Mouse (Mus musculus): ENCODE measurements around the gene Kctd17. TPM values are rescaled to one million over a fixed set of nuclear protein-coding genes. Genes with fewer than 3 reads are reported as not detected.
A peak's percentile ranks its signal among the peaks of the same experiment; 100 is the strongest.

The Kctd17 gene
- polyA plus RNA-seq, 1 experiment from 2014 or later: 18.6 TPM

DNA sequence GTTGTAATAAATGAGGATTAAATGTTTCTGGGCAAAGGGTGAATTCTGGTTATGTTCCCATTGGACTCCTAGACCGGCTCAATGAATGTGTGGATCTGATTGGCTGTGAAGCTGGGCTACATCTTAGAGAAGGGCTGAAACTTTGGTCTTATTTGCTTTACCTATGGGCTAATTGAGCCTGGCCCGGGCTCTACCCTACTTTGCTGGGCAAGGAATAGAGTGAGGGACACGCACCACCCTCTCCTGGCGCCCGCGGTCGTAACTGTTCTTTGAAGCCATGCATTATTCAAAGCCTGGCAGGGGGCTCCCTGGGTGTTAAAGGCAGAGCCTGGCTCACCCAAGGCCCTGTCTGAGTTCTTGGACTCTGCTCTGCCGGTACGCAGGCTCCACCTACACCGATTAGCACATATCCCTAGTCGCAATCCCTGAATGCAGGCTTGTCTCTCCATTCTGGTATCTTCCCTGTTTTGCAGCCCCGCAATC lies 18.8 kb upstream of the Kctd17 start:
- peak overlapping the region; percentile 45 for H3K4me2 ChIP-seq (replicated peaks; ENCODE audit: low read depth)
- H3K4me3 ChIP-seq (ENCODE audit: low read depth, low read length): no peak overlapping the region
- H3K9ac ChIP-seq (ENCODE audit: low read depth, low read length): no peak overlapping the region
- no peak for TF ChIP-seq CTCF (IDR thresholded peaks at IDR 0.05; ENCODE audit: low read depth)
- ATAC-seq: peak; percentile 50
- H3K9me3 ChIP-seq (ENCODE audit: control insufficient read depth): no peaks in the 10 kb centered on the region
- H3K4me1 ChIP-seq (replicated peaks; ENCODE audit: control insufficient read depth, insufficient read depth, low read length): peaks cover 4% of the 10 kb centered on the region; the same call in 1 of the 2 replicates
- no peak overlapping the region for H3K27ac ChIP-seq (ENCODE audit: low read depth, low read length)
- 21% methylated on average over 12 of the region's 12 CpGs for WGBS
- peaks cover 12% of the 10 kb centered on the region for H3K27me3 ChIP-seq (replicated peaks; ENCODE audit: control insufficient read depth, insufficient read depth, low read length)
- peaks cover 5% of the 10 kb centered on the region; the same call in 1 of the 2 replicates for H3K36me3 ChIP-seq (ENCODE audit: control insufficient read depth, insufficient read depth)

DNA sequence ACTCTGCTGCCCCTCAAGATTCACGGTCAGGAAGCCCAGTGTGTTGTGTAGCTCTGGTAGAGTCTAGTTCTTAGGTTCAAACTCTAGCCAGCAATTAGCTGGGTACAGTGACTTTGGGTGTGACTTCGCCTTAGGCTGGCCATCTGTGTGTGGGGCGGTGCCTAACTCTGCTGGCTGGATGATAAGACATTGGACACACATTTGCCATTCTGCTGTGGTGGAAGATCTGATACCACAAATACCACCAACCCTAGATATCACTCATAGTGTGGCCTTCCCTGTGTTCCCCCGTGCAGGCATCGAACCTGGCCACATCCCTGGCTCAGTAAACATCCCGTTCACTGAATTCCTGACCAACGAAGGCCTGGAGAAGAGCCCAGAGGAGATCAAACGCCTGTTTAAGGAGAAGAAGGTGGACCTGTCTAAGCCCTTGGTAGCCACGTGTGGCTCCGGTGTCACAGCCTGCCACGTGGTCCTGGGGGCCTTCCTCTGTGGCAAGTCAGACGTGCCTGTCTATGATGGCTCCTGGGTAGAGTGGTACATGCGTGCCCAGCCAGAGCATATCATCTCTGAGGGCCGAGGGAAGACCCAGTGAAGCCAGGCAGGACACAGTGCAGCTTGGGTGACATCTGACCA lies 15.2 kb upstream of the Kctd17 start:
- no peak overlapping the region for H3K27ac ChIP-seq (ENCODE audit: low read depth, low read length)
- no peaks in the 10 kb centered on the region for H3K9me3 ChIP-seq (ENCODE audit: control insufficient read depth)
- TF ChIP-seq CTCF (IDR thresholded peaks at IDR 0.05; ENCODE audit: low read depth): no peak
- WGBS: 86% methylated on average over 14 of the region's 14 CpGs
- no peak overlapping the region for H3K4me2 ChIP-seq (replicated peaks; ENCODE audit: low read depth)
- H3K4me1 ChIP-seq (replicated peaks; ENCODE audit: control insufficient read depth, insufficient read depth, low read length): 0 out of 2 replicates have a peak, but pooled peaks cover 4% of the 10 kb centered on the region
- H3K36me3 ChIP-seq (ENCODE audit: control insufficient read depth, insufficient read depth): peaks cover 5% of the 10 kb centered on the region; the same call in 1 of the 2 replicates
- H3K4me3 ChIP-seq (ENCODE audit: low read depth, low read length): no peak overlapping the region
- no peak overlapping the region for H3K9ac ChIP-seq (ENCODE audit: low read depth, low read length)
- H3K27me3 ChIP-seq (replicated peaks; ENCODE audit: control insufficient read depth, insufficient read depth, low read length): peaks cover 19% of the 10 kb centered on the region
- no peak for ATAC-seq

DNA sequence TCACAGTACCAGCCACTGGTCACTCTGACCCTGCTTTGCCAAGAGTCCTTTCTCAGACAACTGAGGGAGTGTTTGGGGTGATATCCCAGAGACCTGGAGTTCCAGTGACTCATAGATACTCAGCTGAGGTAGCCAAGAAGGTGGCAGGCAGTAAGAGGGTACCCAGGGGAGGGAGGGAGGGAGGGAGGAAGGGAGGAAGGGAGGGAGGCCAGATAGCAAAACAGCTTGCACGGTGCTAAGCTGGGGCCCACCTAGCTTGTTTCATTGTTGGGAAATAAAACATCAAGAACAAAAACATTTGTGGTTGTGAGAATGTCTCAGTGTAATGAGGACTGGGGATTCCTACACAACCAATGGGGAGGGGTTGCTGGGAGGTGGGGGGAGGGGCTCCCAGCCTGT lies 14.6 kb upstream of the Kctd17 start:
- no peak overlapping the region for H3K4me2 ChIP-seq (replicated peaks; ENCODE audit: low read depth)
- no peak for ATAC-seq
- peaks cover 5% of the 10 kb centered on the region; the same call in 1 of the 2 replicates for H3K36me3 ChIP-seq (ENCODE audit: control insufficient read depth, insufficient read depth)
- TF ChIP-seq CTCF (IDR thresholded peaks at IDR 0.05; ENCODE audit: low read depth): no peak
- WGBS: 79% methylated on average over 1 of the region's 1 CpGs
- no peak overlapping the region for H3K4me3 ChIP-seq (ENCODE audit: low read depth, low read length)
- no peak overlapping the region for H3K27ac ChIP-seq (ENCODE audit: low read depth, low read length)
- no peak overlapping the region for H3K9ac ChIP-seq (ENCODE audit: low read depth, low read length)
- peaks cover 24% of the 10 kb centered on the region for H3K27me3 ChIP-seq (replicated peaks; ENCODE audit: control insufficient read depth, insufficient read depth, low read length)
- H3K4me1 ChIP-seq (replicated peaks; ENCODE audit: control insufficient read depth, insufficient read depth, low read length): 0 out of 2 replicates have a peak, but pooled peaks cover 4% of the 10 kb centered on the region
- H3K9me3 ChIP-seq (ENCODE audit: control insufficient read depth): no peaks in the 10 kb centered on the region

DNA sequence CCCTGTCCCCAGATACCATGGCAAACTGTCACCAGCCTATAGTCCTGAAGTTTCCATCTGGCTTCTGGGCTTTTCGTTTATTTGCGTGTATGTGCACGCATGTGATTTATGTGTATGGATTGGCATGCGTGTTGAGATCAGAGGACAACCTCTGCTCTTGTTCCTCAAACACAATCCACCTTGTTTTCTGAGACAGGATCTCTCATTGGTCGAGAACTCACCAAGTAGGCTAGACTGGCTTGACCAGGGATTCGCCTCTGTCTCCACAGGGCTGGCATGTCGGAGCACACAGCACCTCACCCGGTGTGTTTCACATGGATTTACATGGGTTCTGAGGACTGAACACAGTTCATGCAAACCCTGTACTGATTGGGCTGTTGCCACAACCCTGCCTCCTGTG lies 14.2 kb upstream of the Kctd17 start:
- H3K36me3 ChIP-seq (ENCODE audit: control insufficient read depth, insufficient read depth): peaks cover 5% of the 10 kb centered on the region; the same call in 1 of the 2 replicates
- no peak overlapping the region for H3K9ac ChIP-seq (ENCODE audit: low read depth, low read length)
- H3K4me3 ChIP-seq (ENCODE audit: low read depth, low read length): no peak overlapping the region
- 95% methylated on average over 8 of the region's 8 CpGs for WGBS
- peaks cover 28% of the 10 kb centered on the region for H3K27me3 ChIP-seq (replicated peaks; ENCODE audit: control insufficient read depth, insufficient read depth, low read length)
- no peaks in the 10 kb centered on the region for H3K4me1 ChIP-seq (replicated peaks; ENCODE audit: control insufficient read depth, insufficient read depth, low read length)
- no peak for TF ChIP-seq CTCF (IDR thresholded peaks at IDR 0.05; ENCODE audit: low read depth)
- H3K4me2 ChIP-seq (replicated peaks; ENCODE audit: low read depth): no peak overlapping the region
- H3K27ac ChIP-seq (ENCODE audit: low read depth, low read length): no peak overlapping the region
- no peaks in the 10 kb centered on the region for H3K9me3 ChIP-seq (ENCODE audit: control insufficient read depth)
- no peak for ATAC-seq

DNA sequence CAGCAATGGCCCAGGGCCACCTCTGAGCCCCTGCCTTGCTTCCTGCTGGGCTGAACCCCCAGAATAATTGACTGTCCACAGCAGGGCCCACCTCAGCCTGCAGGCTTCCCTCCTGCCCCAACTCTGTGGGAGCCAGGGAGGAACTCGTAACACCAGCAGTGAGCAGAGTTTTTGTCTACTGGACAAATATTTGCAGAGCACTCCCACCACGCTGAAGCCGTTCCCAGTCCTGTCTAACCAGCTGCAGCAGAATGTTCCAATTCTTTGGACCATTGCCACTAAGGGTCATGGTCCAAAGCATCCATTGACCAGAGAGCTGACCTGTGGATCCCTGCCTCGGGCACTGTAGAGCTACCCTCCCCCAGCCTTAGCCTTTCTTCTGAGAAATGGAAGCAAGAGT lies 11.4 kb upstream of the Kctd17 start:
- WGBS: 10% methylated on average over 4 of the region's 4 CpGs
- H3K27ac ChIP-seq (ENCODE audit: low read depth, low read length): no peak overlapping the region
- no peak for TF ChIP-seq CTCF (IDR thresholded peaks at IDR 0.05; ENCODE audit: low read depth)

DNA sequence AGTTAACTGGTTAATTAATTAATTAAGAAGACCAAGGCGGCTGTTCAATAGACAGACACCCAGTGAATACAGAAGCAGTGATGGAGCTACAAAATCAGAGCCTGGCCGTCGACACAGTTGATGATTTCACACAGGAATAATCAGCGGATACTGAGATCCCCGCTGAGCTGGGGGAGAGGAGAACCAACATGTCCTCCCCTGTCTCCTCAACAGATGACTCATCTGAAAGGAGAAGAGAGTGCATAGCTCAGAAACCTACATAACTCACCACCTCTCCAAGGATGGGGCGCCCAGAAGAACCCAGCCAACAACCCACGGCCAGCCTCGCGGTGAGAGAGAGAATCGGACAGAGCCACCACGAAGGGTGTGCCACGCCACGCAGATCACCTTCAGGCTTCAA lies 8.0 kb upstream of the Kctd17 start:
- Histone ChIP-seq H3K36me3 (ENCODE audit: control insufficient read depth, insufficient read depth) (no peaks in the 10 kb centered on the region; the same call in 1 of the 2 replicates), H3K4me1 (replicated peaks; ENCODE audit: control insufficient read depth, insufficient read depth, low read length) (no peaks in the 10 kb centered on the region), H3K9ac (ENCODE audit: low read depth, low read length) (no peak overlapping the region), H3K27me3 (replicated peaks; ENCODE audit: control insufficient read depth, insufficient read depth, low read length) (peaks cover 66% of the 10 kb centered on the region), H3K27ac (ENCODE audit: low read depth, low read length) (no peak overlapping the region), H3K4me3 (ENCODE audit: low read depth, low read length) (no peak overlapping the region), H3K9me3 (ENCODE audit: control insufficient read depth) (no peaks in the 10 kb centered on the region), H3K4me2 (replicated peaks; ENCODE audit: low read depth) (no peak overlapping the region)
- 86% methylated on average over 13 of the region's 13 CpGs for WGBS
- no peak for TF ChIP-seq CTCF (IDR thresholded peaks at IDR 0.05; ENCODE audit: low read depth)
- ATAC-seq: no peak

More for the DNA sequence above, 11.4 kb upstream of the Kctd17 start:
- H3K27me3 ChIP-seq (replicated peaks; ENCODE audit: control insufficient read depth, insufficient read depth, low read length): peaks cover 39% of the 10 kb centered on the region
- no peak overlapping the region for H3K4me3 ChIP-seq (ENCODE audit: low read depth, low read length)
- no peaks in the 10 kb centered on the region for H3K9me3 ChIP-seq (ENCODE audit: control insufficient read depth)
- ATAC-seq: no peak
- no peak overlapping the region for H3K4me2 ChIP-seq (replicated peaks; ENCODE audit: low read depth)
- H3K36me3 ChIP-seq (ENCODE audit: control insufficient read depth, insufficient read depth): peaks cover 5% of the 10 kb centered on the region; the same call in 1 of the 2 replicates
- H3K4me1 ChIP-seq (replicated peaks; ENCODE audit: control insufficient read depth, insufficient read depth, low read length): no peaks in the 10 kb centered on the region
- H3K9ac ChIP-seq (ENCODE audit: low read depth, low read length): no peak overlapping the region
